Mouse (Mus musculus): ENCODE results near the gene Kif2c. TPM values are rescaled to one million over a fixed set of nuclear protein-coding genes. Genes with fewer than 3 reads are reported as not detected.

The Kif2c gene
- total RNA-seq, 4 experiments from 2014 or later: 0.20 to 0.69 (median 0.37) TPM

DNA sequence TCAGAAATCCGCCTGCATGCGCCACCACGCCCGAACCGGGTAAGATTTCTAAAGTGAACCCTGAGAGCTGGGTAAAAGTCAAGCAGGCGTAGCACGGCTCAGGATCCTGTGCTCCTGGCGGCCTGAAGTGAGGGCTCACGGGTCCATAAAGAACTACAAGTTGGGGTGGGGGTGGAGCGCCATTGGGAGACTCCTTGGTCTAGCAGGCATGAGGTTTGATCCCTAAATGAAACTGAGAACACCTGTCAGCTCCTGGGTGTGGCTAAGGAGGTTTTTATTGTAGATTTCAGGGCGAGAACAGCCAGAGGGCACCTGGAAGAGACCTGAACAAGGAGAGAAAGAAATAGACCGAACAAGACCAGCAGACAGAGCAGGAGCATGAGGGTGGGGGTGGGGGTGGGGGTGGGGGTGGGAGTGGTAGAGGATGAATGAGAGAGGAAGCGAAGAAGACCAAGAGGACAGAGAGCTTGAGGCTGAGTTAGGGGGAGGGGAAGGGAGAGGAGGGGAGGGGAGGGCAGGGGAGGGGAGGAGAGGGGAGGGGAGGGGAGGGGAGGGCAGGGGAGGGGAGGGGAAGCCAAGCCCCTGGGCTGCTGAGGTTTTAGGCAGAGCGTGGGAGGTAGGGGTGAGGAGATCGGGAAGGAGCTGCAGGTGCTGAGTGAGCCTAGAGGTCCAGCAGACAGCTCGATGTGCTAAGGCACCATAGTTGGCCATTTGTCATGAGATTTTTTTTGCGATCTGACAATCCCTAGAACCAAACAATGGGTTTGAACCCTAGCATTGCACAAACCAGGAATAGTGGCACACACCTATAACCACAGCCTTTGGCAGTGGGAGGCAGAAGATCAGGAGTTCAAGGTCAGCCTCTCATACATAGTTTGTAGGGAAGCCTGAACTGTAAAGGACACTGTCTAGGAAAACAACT, 43.9 kb downstream of the Kif2c start:
- DNase-seq (ENCODE audit: low spot score in 2 of 2): no peak

DNA sequence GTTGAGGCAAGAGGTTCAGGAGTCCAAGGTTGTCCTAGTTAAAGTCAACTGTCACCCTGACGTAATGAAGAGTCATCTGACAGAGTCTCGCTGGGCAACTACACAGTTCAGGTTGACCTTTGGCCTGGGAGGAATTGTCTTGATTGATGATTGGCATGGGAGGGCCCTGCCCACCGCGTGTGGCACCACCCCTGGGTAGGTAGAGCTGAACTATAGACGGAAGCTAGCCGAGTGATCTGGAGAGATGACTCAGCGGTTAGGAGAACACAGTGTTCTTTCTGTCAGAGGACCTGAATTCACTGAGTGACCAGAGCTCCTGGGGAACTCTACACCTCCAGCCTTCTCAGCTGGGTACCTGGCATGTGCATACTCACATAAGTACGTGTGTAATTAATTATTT, 46.4 kb downstream of the Kif2c start:
- no peak for DNase-seq (ENCODE audit: low spot score in 2 of 2)

GRCm38 (mm10) chr4:117134601-117134995, 47.8 kb downstream of the Kif2c start:
- no peak for DNase-seq (ENCODE audit: low spot score in 2 of 2)

GRCm38 (mm10) chr4:117133817-117134600, 48.4 kb downstream of the Kif2c start, which contains the start of gene Plk3:
Gene Plk3, minus strand, starts transcription at chr4:117133963.
- DNase-seq (ENCODE audit: low spot score in 2 of 2): peak; percentile 97

GRCm38 (mm10) chr4:117133366-117133796, 49.1 kb downstream of the Kif2c start:
- DNase-seq (ENCODE audit: low spot score in 2 of 2): no peak

DNA sequence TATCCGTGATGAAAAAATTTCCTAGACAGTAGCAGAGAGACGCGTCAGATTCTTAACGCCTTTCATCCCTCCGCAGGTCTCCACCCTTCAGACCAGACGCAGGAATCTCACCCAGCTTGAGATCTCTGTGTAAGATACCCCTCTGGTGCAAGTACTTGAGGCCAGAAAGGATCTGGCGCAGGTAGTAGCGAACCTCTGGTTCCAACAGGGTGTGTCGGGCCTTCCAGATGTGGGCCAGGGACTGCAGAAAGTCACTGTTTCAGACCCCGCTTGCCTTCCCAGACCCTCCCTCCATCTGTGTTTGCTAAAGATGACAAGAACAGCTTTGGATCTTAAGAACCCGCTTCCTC, 49.7 kb downstream of the Kif2c start:
- no peak for DNase-seq (ENCODE audit: low spot score in 2 of 2)

GRCm38 (mm10) chr4:117131890-117132793, 50.3 kb downstream of the Kif2c start:
- DNase-seq (ENCODE audit: low spot score in 2 of 2): no peak

GRCm38 (mm10) chr4:117131198-117131597, 51.2 kb downstream of the Kif2c start:
- DNase-seq (ENCODE audit: low spot score in 2 of 2): no peak

DNA sequence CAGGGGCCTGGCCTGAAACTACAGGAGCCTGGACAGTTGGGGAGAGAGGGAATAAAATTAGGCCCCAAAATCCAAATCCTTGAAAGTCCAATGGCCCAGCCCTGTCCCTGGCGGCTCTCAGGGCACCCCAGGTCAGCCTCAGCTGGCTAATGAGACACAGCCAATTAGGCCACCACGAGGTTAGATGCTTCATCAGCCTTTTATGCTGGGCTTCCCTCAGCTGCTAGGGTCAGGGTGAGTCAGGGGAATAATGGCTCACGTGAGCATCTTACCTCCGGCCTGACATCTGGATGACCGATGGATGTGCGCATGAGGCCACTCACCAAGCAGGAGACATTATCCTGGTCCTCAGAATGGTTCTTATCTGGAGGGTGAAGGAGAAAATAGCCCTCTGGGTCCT, 51.6 kb downstream of the Kif2c start:
- no peak for DNase-seq (ENCODE audit: low spot score in 2 of 2)

DNA sequence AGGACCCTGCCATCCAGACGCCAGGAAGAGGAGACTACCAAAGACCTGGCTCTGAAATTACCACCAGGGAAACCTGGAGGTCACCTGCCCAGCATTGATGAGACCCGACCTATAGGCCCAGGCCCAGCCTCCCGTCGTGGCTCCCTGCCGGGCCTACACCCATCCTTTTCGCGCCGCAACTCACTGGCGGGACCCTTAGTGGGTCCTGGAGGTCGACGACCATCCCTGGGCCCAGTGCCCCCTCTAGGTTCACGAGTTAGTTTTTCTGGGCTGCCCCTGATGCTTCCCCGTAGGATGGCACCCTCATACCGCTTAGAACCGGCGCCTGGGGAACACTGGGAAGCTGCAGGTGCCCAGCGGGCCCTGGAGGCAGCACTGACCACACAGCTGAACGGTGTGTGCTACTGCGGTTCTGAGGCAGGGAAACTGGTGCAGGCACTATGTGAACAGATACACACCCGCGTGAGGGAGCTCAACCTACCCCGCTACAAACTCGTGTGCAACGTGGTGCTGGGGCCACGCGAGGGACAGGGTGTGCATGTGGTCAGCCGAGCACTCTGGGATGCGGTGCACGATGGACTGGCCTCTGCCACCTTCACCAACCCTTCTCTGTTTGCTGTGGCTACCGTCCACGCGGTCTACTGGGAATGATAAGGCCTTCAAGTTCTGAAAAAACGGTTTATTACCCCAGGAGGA, 54.3 kb downstream of the Kif2c start:
- DNase-seq (ENCODE audit: low spot score in 2 of 2): no peak

GRCm38 (mm10) chr4:117126675-117127290, 55.7 kb downstream of the Kif2c start, which contains the start of gene Tctex1d4:
Gene Tctex1d4, plus strand, starts transcription at chr4:117126794.
- no peak for DNase-seq (ENCODE audit: low spot score in 2 of 2)

DNA sequence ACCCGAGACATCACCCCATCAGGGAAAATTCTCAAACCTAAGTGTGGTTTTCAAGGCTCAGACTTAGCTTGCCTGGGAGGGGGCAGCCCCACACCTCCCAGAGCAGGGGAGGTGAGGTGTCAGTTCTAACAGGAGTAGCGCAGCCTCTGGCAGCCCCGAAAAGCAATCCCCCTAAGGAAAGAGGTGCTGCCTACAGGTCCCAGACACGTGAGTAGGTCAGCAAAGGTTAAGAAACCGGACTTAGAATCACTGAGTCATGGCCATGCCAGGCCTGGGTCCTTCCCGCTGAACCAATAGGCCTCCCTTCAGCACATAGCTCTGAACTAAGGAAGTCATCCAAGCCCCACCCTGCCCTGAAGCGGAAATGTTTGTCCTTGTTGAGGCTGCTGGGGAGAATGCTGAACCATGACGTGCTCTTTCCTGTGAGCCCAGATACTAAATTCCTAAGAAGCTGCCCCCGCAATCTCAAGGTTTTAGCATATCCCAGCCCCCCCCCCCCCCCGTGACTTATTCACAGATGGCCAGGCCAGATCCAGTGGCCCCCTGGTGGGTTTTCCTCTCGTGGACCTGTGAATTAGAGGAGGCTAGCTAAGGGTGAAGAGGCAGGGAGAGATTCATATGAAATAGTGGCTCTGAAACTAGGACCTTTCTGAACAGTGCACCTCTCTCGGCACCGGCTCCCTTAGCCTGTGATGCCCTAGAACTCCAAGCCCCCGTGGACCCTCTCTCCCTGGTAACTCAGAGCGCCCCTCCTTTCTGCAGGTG, 56.3 kb downstream of the Kif2c start:
- no peak for DNase-seq (ENCODE audit: low spot score in 2 of 2)

DNA sequence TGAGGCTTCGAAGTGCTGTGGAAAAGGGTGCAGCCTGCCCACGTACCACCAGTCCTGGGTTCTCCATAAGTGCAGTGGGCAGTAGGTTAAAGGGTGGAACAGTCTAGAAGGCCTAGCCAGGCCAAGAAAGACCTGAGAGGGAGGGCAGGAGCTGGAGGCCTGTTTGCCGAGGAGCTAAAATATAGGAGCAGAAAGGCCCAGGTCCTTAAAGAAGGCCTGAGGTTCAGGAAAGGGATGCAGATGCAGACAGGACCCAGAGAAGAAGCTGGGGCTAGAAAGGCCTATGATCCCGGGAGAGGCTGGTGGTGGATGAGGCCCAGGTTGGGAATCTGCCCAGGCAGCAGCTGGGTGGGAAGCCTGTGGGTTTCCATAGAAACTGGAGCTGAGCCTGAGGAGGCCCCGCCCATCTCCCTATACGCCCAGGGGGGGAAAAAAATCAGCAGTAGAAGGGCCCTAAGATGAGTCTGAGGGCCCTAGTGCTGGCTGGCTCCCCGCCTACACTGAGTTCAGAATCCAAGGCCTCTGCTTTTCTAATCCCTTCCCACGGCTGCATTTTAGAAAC, 57.0 kb downstream of the Kif2c start, which contains the start of gene Btbd19:
Gene Btbd19 (minus strand): TSS at position 378 of the 562 bp plus-strand sequence.
- peak; percentile 79 for DNase-seq (ENCODE audit: low spot score in 2 of 2)

- DNase-seq (ENCODE audit: low spot score in 2 of 2): no peak
Observed at GRCm38 (mm10) chr4:117124518-117125347, 57.7 kb downstream of the Kif2c start.

DNA sequence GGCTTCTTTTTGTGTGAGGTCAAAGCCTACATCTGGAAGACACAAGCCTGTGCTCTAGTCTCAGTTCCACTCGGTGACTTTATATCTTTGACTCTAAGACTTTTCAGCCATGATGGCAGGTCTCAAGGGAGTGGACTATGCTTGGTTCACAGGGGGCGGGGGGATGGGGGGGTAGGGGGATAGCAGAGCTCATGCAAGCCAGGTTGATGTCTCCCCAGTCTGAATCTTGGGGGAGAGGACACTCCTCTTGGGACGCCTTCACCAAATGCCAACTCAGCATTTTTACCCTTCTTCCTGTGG, 58.3 kb downstream of the Kif2c start:
- DNase-seq (ENCODE audit: low spot score in 2 of 2): no peak

DNA sequence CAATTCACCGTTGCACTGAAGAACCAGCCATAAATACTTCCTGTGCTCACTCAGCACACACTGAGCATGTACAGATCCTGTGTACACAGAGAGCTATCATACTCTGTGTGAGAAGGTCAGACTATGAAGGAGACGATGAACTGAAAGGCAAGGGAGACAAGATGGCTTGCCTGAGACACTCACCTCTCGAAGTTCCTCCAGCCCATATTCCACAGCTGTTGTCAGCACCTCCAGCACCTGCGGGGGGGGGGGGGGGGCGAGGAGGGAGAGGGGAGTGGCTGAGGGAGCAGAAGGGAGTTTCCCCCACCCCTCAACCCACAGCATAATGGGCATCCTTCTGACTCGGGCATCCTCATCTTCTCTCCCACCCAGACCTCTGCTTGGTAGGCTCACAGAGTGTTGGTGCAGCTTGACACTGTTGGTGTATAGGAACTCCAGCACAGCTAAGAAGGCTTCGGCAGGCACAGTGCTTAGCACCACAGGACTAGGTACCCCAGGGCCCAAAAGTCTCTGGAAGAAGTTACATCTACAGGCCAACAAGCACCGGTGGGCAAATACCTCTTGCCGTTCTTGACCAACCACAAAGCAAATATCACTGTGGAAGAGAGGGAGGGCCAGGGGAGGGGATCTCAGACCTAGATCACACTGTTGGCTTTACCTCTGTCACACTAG, 58.8 kb downstream of the Kif2c start:
- DNase-seq (ENCODE audit: low spot score in 2 of 2): no peak

- no peak for DNase-seq (ENCODE audit: low spot score in 2 of 2)
Observed at GRCm38 (mm10) chr4:117122209-117122608, 60.2 kb downstream of the Kif2c start.
